Mouse (Mus musculus): ENCODE measurements around the gene Obsl1. TPM values are rescaled to one million over a fixed set of nuclear protein-coding genes. Genes with fewer than 3 reads are reported as not detected.

Gene Obsl1
- polyA plus RNA-seq, 1 experiment from 2014 or later, result 19.6 TPM

DNA sequence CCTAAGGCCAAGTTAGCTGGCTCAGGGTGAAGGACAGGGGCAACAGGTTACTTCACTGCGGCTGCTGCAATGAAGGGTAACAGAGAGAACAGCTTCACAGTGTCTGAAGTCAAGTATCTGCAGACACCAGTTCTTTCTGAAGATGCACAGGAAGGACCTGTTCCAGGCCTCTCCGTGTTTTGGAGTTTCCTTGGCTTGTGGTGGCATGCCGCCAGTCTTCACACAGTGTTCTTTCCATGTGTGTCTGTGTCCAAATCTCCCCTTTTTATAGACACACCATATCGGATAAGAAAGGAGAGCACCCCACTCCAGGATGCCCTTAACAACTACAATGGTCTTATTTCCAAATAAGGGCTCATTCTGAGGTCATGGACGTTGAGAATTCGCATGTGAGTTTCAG is 38.1 kb upstream of the Obsl1 start:
- Histone ChIP-seq H3K4me2 (ENCODE audit: low read length) (no peak overlapping the region), H3K27me3 (replicated peaks; ENCODE audit: control insufficient read depth, insufficient read depth, low read length) (no peaks in the 10 kb centered on the region), H3K36me3 (ENCODE audit: control insufficient read depth, insufficient read depth) (no peaks in the 10 kb centered on the region), H3K9me3 (ENCODE audit: control insufficient read depth, low read length) (no peaks in the 10 kb centered on the region), H3K4me1 (replicated peaks; ENCODE audit: control insufficient read depth, insufficient read depth, low read length) (peaks cover 17% of the 10 kb centered on the region), H3K9ac (replicated peaks; ENCODE audit: low read depth, low read length) (no peak overlapping the region), H3K27ac (ENCODE audit: low read length) (no peak overlapping the region), H3K4me3 (replicated peaks; ENCODE audit: low read length) (no peak overlapping the region)
- ATAC-seq, result no peak
- 90% methylated on average over 6 of the region's 6 CpGs for WGBS

DNA sequence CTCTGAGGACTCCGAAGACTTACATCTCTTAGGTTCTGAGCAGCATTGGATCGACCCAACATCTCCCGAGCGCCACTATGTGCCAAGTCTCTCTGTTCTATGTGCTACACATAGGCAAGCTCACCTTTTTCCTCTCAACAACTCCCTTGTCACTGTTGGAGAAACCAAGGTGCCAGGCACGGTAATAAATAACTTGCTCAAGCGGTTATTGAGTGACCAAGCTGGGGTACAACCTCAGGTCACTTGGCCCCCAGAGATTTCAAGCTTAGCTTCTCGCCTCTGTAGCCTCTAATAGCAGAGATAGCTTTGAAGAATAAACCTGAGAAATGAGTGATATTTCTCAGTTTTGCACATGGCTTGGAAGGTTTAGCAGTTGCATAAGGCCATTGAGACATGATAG is 35.2 kb upstream of the Obsl1 start:
- H3K9ac ChIP-seq (replicated peaks; ENCODE audit: low read depth, low read length), result no peak overlapping the region
- H3K27me3 ChIP-seq (replicated peaks; ENCODE audit: control insufficient read depth, insufficient read depth, low read length), result no peaks in the 10 kb centered on the region
- H3K36me3 ChIP-seq (ENCODE audit: control insufficient read depth, insufficient read depth), result no peaks in the 10 kb centered on the region
- H3K4me2 ChIP-seq (ENCODE audit: low read length), result no peak overlapping the region
- no peak for ATAC-seq
- H3K4me3 ChIP-seq (replicated peaks; ENCODE audit: low read length), result no peak overlapping the region
- H3K27ac ChIP-seq (ENCODE audit: low read length), result no peak overlapping the region
- H3K4me1 ChIP-seq (replicated peaks; ENCODE audit: control insufficient read depth, insufficient read depth, low read length), result peaks cover 5% of the 10 kb centered on the region
- 95% methylated on average over 7 of the region's 7 CpGs for WGBS
- no peaks in the 10 kb centered on the region for H3K9me3 ChIP-seq (ENCODE audit: control insufficient read depth, low read length)

DNA sequence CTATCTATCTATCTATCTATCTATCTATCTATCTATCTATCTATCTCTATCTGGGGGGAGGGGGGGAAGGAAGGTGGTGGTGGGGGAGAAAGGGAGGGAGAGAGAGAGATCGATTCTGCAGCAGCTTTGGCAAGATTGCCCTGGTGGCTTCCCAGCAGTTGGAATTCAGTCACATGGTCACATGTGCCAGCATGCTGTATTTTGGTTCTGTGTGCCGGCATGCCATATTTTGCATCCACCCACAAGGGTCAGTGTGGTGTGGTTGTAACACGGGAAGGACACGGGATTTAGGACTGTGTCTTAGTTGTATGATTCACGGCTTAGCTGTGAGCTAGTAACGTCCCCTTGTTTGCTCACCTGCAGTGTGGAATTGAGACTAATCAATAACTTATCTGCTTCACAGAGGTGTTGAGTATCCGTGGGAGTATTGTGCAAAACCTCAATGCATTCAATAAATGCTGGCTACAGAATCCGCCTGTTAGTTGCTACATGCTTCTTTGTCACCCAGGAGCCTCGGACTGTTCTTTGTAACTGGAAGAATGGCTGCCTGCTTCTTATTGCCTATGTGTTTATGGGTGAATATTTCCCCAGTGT is 32.4 kb upstream of the Obsl1 start:
- Histone ChIP-seq H3K4me1 (replicated peaks; ENCODE audit: control insufficient read depth, insufficient read depth, low read length) (no peaks in the 10 kb centered on the region), H3K9me3 (ENCODE audit: control insufficient read depth, low read length) (no peaks in the 10 kb centered on the region), H3K27me3 (replicated peaks; ENCODE audit: control insufficient read depth, insufficient read depth, low read length) (no peaks in the 10 kb centered on the region), H3K9ac (replicated peaks; ENCODE audit: low read depth, low read length) (no peak overlapping the region), H3K36me3 (ENCODE audit: control insufficient read depth, insufficient read depth) (no peaks in the 10 kb centered on the region), H3K27ac (ENCODE audit: low read length) (no peak overlapping the region), H3K4me3 (replicated peaks; ENCODE audit: low read length) (no peak overlapping the region), H3K4me2 (ENCODE audit: low read length) (no peak overlapping the region)
- ATAC-seq, result no peak
- 76% methylated on average over 9 of the region's 9 CpGs for WGBS

GRCm38 (mm10) chr1:75537587-75537986 is 31.3 kb upstream of the Obsl1 start:
- Histone ChIP-seq H3K4me3 (replicated peaks; ENCODE audit: low read length) (no peak overlapping the region), H3K4me2 (ENCODE audit: low read length) (no peak overlapping the region), H3K36me3 (ENCODE audit: control insufficient read depth, insufficient read depth) (no peaks in the 10 kb centered on the region), H3K9ac (replicated peaks; ENCODE audit: low read depth, low read length) (no peak overlapping the region), H3K27me3 (replicated peaks; ENCODE audit: control insufficient read depth, insufficient read depth, low read length) (no peaks in the 10 kb centered on the region), H3K9me3 (ENCODE audit: control insufficient read depth, low read length) (no peaks in the 10 kb centered on the region), H3K4me1 (replicated peaks; ENCODE audit: control insufficient read depth, insufficient read depth, low read length) (no peaks in the 10 kb centered on the region), H3K27ac (ENCODE audit: low read length) (no peak overlapping the region)
- 82% methylated on average over 2 of the region's 2 CpGs for WGBS
- no peak for ATAC-seq

DNA sequence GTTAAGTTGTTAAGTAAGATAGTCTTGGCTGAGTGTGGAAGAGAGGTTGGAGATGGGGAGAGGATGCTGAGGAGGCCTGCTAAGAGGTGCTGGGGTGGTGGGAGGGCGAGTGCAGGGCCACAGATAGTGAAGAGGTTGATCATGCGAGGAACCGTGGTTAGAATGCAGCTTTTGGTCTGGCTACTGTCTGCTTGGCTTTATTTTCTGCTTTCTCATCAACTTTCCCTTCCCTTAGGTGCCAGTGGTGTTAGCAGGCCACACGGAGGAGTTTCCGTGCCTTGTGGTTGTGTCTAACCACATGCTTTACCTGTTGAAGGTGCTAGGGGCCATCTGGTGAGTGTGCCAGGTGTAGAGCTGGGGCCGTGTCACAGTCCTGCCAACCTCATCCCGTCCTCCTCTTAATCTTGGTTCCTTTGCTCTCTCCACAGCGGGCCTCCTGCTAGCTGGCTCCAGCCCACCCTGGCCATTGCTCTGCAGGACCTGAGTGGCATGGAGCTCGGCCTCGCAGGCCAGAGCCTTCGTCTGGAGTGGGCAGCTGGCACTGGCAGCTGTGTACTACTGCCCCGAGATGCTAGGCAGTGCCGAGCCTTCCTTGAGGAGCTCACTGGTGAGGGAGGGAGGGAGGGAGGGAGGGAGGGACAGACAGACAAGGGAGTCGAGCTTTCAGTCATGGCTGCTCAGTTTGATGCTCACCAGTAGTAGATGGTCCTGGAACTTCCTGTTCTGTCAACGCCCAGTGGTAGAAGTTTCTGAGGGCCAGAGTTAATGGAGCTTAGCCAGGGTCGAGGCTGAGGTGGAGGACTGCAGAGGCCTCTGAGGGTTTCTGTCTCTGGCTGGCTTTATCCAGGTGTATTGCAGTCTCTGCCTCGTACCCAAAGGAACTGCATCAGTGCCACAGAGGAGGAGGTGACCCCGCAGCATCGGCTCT is 27.3 kb upstream of the Obsl1 start:
- Histone ChIP-seq H3K9me3 (ENCODE audit: control insufficient read depth, low read length) (no peaks in the 10 kb centered on the region), H3K9ac (replicated peaks; ENCODE audit: low read depth, low read length) (no peak overlapping the region), H3K4me3 (replicated peaks; ENCODE audit: low read length) (no peak overlapping the region), H3K4me1 (replicated peaks; ENCODE audit: control insufficient read depth, insufficient read depth, low read length) (no peaks in the 10 kb centered on the region), H3K27me3 (replicated peaks; ENCODE audit: control insufficient read depth, insufficient read depth, low read length) (no peaks in the 10 kb centered on the region), H3K27ac (ENCODE audit: low read length) (no peak overlapping the region), H3K4me2 (ENCODE audit: low read length) (no peak overlapping the region), H3K36me3 (ENCODE audit: control insufficient read depth, insufficient read depth) (no peaks in the 10 kb centered on the region)
- no peak for ATAC-seq
- 89% methylated on average over 19 of the region's 19 CpGs for whole genome bisulfite sequencing

- no peaks in the 10 kb centered on the region for H3K27me3 ChIP-seq (replicated peaks; ENCODE audit: control insufficient read depth, insufficient read depth, low read length)
- whole genome bisulfite sequencing, result 92% methylated on average over 19 of the region's 19 CpGs
- no peak overlapping the region for H3K9ac ChIP-seq (replicated peaks; ENCODE audit: low read depth, low read length)
- H3K4me3 ChIP-seq (replicated peaks; ENCODE audit: low read length), result no peak overlapping the region
- H3K4me1 ChIP-seq (replicated peaks; ENCODE audit: control insufficient read depth, insufficient read depth, low read length), result no peaks in the 10 kb centered on the region
- no peak for ATAC-seq
- H3K4me2 ChIP-seq (ENCODE audit: low read length), result no peak overlapping the region
- H3K36me3 ChIP-seq (ENCODE audit: control insufficient read depth, insufficient read depth), result 0 out of 2 replicates have a peak, but pooled peaks cover 1% of the 10 kb centered on the region
- H3K27ac ChIP-seq (ENCODE audit: low read length), result no peak overlapping the region
- no peaks in the 10 kb centered on the region for H3K9me3 ChIP-seq (ENCODE audit: control insufficient read depth, low read length)
These were observed 26.3 kb upstream of the Obsl1 start for GRCm38 (mm10) chr1:75532280-75533172.

DNA sequence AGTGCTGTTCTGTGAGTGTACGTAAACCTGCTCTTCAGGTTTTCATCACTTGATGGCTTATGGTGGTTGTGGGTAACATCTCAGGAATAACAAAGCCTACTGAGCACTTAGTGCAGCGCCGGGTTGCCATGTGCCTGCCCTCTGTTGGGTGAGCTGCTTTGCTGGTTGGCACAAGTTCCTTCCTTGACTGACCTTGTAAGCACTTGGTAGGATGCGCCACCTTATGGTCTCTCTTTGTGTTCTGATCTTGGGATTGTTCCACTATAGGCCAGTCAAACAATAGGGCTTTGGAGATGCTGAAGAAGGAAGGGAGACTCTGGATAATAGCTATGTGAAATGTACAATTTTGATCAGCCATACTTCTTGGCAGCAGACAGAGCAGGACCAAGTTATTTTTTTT is 24.3 kb upstream of the Obsl1 start:
- WGBS, result 77% methylated on average over 4 of the region's 4 CpGs
- Histone ChIP-seq H3K36me3 (ENCODE audit: control insufficient read depth, insufficient read depth) (peaks cover 6% of the 10 kb centered on the region; the same call in 1 of the 2 replicates), H3K9ac (replicated peaks; ENCODE audit: low read depth, low read length) (no peak overlapping the region), H3K27ac (ENCODE audit: low read length) (no peak overlapping the region), H3K4me3 (replicated peaks; ENCODE audit: low read length) (no peak overlapping the region), H3K27me3 (replicated peaks; ENCODE audit: control insufficient read depth, insufficient read depth, low read length) (no peaks in the 10 kb centered on the region), H3K4me1 (replicated peaks; ENCODE audit: control insufficient read depth, insufficient read depth, low read length) (no peaks in the 10 kb centered on the region), H3K4me2 (ENCODE audit: low read length) (no peak overlapping the region), H3K9me3 (ENCODE audit: control insufficient read depth, low read length) (no peaks in the 10 kb centered on the region)
- ATAC-seq, result no peak

DNA sequence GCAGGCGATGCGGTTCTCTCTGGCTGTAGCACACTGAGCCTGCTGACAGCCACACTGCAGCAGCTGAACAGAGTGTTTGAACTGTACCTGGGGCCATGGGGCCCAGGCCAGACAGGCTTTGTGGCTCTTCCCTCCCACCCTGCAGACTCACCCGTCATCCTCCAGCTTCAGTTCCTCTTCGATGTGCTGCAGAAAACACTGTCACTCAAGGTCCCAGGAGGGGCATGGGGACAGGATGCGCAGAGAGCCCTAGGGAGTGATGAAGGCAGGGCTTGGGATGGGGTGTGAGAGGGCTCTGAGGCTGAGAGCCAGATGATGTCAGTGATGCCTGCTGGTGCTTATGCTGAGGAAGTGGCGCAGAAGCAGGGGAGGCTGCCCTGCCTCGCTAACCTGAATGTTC is 18.4 kb upstream of the Obsl1 start:
- 98% methylated on average over 7 of the region's 7 CpGs for WGBS
- ATAC-seq, result no peak
- no peak overlapping the region for H3K4me3 ChIP-seq (replicated peaks; ENCODE audit: low read length)
- no peak overlapping the region for H3K4me2 ChIP-seq (ENCODE audit: low read length)
- H3K27me3 ChIP-seq (replicated peaks; ENCODE audit: control insufficient read depth, insufficient read depth, low read length), result no peaks in the 10 kb centered on the region
- H3K36me3 ChIP-seq (ENCODE audit: control insufficient read depth, insufficient read depth), result peaks cover 6% of the 10 kb centered on the region; the same call in 1 of the 2 replicates
- no peak overlapping the region for H3K9ac ChIP-seq (replicated peaks; ENCODE audit: low read depth, low read length)
- H3K9me3 ChIP-seq (ENCODE audit: control insufficient read depth, low read length), result no peaks in the 10 kb centered on the region
- peaks cover 8% of the 10 kb centered on the region for H3K4me1 ChIP-seq (replicated peaks; ENCODE audit: control insufficient read depth, insufficient read depth, low read length)
- H3K27ac ChIP-seq (ENCODE audit: low read length), result no peak overlapping the region
